Mouse (Mus musculus) cerebellum, adult 11 months (tissue): ENCODE measurements around the gene Prox2.
"Not testable (repeated sequence)": the region's sequence is repeated elsewhere in the genome, so short reads cannot be mapped to it uniquely, and the experiment has no call there.

Experiments used
- DNase-seq: peaks from one replicate; pipeline ENCODE4 v3.0.0; 2022

Prox2 gene

GRCm38 (mm10) chr12:85110698-85111592, at the start of gene Prox2, which contains the start of gene Dlst:
TSS of gene Prox2 (minus strand) at chr12:85110759.
TSS of gene Dlst (plus strand) at chr12:85110833.
- peak; percentile 86 for DNase-seq

GRCm38 (mm10) chr12:85159592-85159991, 49.0 kb upstream of the Prox2 start:
- DNase-seq: no peak

GRCm38 (mm10) chr12:85158801-85159200, 48.2 kb upstream of the Prox2 start:
- no peak for DNase-seq

GRCm38 (mm10) chr12:85157797-85158460, 47.4 kb upstream of the Prox2 start:
- DNase-seq: no peak

GRCm38 (mm10) chr12:85156324-85156723, 45.8 kb upstream of the Prox2 start:
- no peak for DNase-seq

GRCm38 (mm10) chr12:85153011-85153410, 42.5 kb upstream of the Prox2 start:
- DNase-seq: no peak

- peak; percentile 86 for DNase-seq
Observed at GRCm38 (mm10) chr12:85151002-85151774, 40.6 kb upstream of the Prox2 start, which contains the start of gene Rps6kl1. TSS of gene Rps6kl1 (minus strand) at chr12:85151264.

GRCm38 (mm10) chr12:85150321-85151001, 39.9 kb upstream of the Prox2 start:
- DNase-seq: no peak

- no peak for DNase-seq
Observed at GRCm38 (mm10) chr12:85146881-85147280, 36.3 kb upstream of the Prox2 start.

GRCm38 (mm10) chr12:85146355-85146754, 35.8 kb upstream of the Prox2 start:
- no peak for DNase-seq

GRCm38 (mm10) chr12:85145630-85146029, 35.1 kb upstream of the Prox2 start:
- no peak for DNase-seq

- DNase-seq: no peak
Observed at GRCm38 (mm10) chr12:85144821-85145220, 34.3 kb upstream of the Prox2 start.

- DNase-seq: not testable (repeated sequence)
Observed at GRCm38 (mm10) chr12:85144276-85144675, 33.7 kb upstream of the Prox2 start.

GRCm38 (mm10) chr12:85142803-85143202, 32.2 kb upstream of the Prox2 start:
- DNase-seq: peak; percentile 75

- no peak for DNase-seq
Observed at GRCm38 (mm10) chr12:85141096-85141495, 30.5 kb upstream of the Prox2 start.

- no peak for DNase-seq
Observed at GRCm38 (mm10) chr12:85140036-85140701, 29.6 kb upstream of the Prox2 start.

- no peak for DNase-seq
Observed at GRCm38 (mm10) chr12:85136627-85137026, 26.1 kb upstream of the Prox2 start.

GRCm38 (mm10) chr12:85135513-85136470, 25.2 kb upstream of the Prox2 start:
- no peak for DNase-seq

- DNase-seq: no peak
Observed at GRCm38 (mm10) chr12:85134043-85134794, 23.7 kb upstream of the Prox2 start.

GRCm38 (mm10) chr12:85131361-85131760, 20.8 kb upstream of the Prox2 start:
- no peak for DNase-seq
